Mouse (Mus musculus) liver, postnatal 0 days (tissue): ENCODE results near the gene Camta1.

Experiments
- CTCF ChIP-seq: sonication (generic); IDR thresholded peaks from 2 replicates; pipeline ENCODE4 v1.5.1; 2016; ENCODE audit warnings: antibody characterized with exemption, low read depth
- EP300 ChIP-seq: IDR thresholded peaks from 2 replicates; pipeline ENCODE4 v1.6.1; 2016; ENCODE audit warnings: antibody characterized with exemption, low read depth, mild to moderate bottlenecking

GRCm38 (mm10) chr4:151133760-151134159 is 727.9 kb downstream of the Camta1 start:
- TF ChIP-seq CTCF: no peak
- TF ChIP-seq EP300: no peak
